Mouse (Mus musculus) ovary, adult 18-20 months (tissue): ENCODE results near the gene Bckdha.

Experiments
- DNase-seq: peaks from one replicate; pipeline ENCODE4 v3.0.0; 2022; ENCODE audit warnings: low spot score, mixed read lengths

Bckdha gene

GRCm38 (mm10) chr7:25644631-25645030 is 14.2 kb downstream of the Bckdha start:
- no peak for DNase-seq

- no peak for DNase-seq
Observed at GRCm38 (mm10) chr7:25644136-25644535, 14.6 kb downstream of the Bckdha start.

- DNase-seq, result no peak
Observed at GRCm38 (mm10) chr7:25639754-25640153, 19.0 kb downstream of the Bckdha start.

GRCm38 (mm10) chr7:25637099-25637498 is 21.7 kb downstream of the Bckdha start:
- no peak for DNase-seq

GRCm38 (mm10) chr7:25636373-25636772 is 22.4 kb downstream of the Bckdha start:
- DNase-seq, result no peak

- DNase-seq, result no peak
Observed at GRCm38 (mm10) chr7:25632679-25633078, 26.1 kb downstream of the Bckdha start.

GRCm38 (mm10) chr7:25628323-25628620 is 30.5 kb downstream of the Bckdha start:
- no peak for DNase-seq

GRCm38 (mm10) chr7:25627431-25628322 is 31.1 kb downstream of the Bckdha start:
- peak; percentile 72 for DNase-seq

- DNase-seq, result peak; percentile 49
Observed at GRCm38 (mm10) chr7:25626509-25627430, 32.0 kb downstream of the Bckdha start, which contains the start of gene B3gnt8. Gene B3gnt8 (plus strand): TSS chr7:25626654.

GRCm38 (mm10) chr7:25625594-25626250 is 33.1 kb downstream of the Bckdha start:
- no peak for DNase-seq

- DNase-seq, result no peak
Observed at GRCm38 (mm10) chr7:25624851-25625250, 33.9 kb downstream of the Bckdha start.

GRCm38 (mm10) chr7:25623857-25624370 is 34.9 kb downstream of the Bckdha start:
- no peak for DNase-seq

- no peak for DNase-seq
Observed at GRCm38 (mm10) chr7:25620751-25621150, 38.0 kb downstream of the Bckdha start.

GRCm38 (mm10) chr7:25620101-25620500 is 38.7 kb downstream of the Bckdha start:
- no peak for DNase-seq

- no peak for DNase-seq
Observed at GRCm38 (mm10) chr7:25619722-25619991, 39.1 kb downstream of the Bckdha start.

- peak; percentile 90 for DNase-seq
Observed at GRCm38 (mm10) chr7:25618865-25619721, 39.7 kb downstream of the Bckdha start, which contains the start of gene Dmac2. Gene Dmac2 (plus strand): TSS chr7:25619414.

GRCm38 (mm10) chr7:25617376-25618160 is 41.2 kb downstream of the Bckdha start:
- DNase-seq, result no peak

GRCm38 (mm10) chr7:25615706-25616011 is 43.1 kb downstream of the Bckdha start, which contains the start of gene Erich4:
Gene Erich4 (minus strand): TSS chr7:25615892.
- no peak for DNase-seq

GRCm38 (mm10) chr7:25614831-25615705 is 43.7 kb downstream of the Bckdha start:
- no peak for DNase-seq

GRCm38 (mm10) chr7:25614086-25614485 is 44.7 kb downstream of the Bckdha start:
- no peak for DNase-seq
